Mouse (Mus musculus): Measurements from ENCODE around the gene Slc38a1. TPM values are rescaled to one million over a fixed set of nuclear protein-coding genes. Genes with fewer than 3 reads are reported as not detected.

Slc38a1 gene
- polyA plus RNA-seq, 1 experiment from 2014 or later: 152 TPM

GRCm38 (mm10) chr15:96654714-96655113 lies 12.0 kb upstream of the Slc38a1 start:
- Histone ChIP-seq H3K4me1 (no peaks in the 10 kb centered on the region), H3K4me2 (replicated peaks) (no peak overlapping the region), H3K27me3 (no peaks in the 10 kb centered on the region), H3K27ac (no peak overlapping the region), H3K4me3 (no peak overlapping the region), H3K9ac (no peak overlapping the region), H3K9me3 (replicated peaks) (no peaks in the 10 kb centered on the region), H3K36me3 (no peaks in the 10 kb centered on the region)
- no peak for ATAC-seq (ENCODE audit: low FRiP score)
- WGBS: 76% methylated on average over 8 of the region's 8 CpGs

- whole genome bisulfite sequencing: 93% methylated on average over 16 of the region's 16 CpGs
- H3K9me3 ChIP-seq (replicated peaks): no peaks in the 10 kb centered on the region
- H3K4me2 ChIP-seq (replicated peaks): no peak overlapping the region
- H3K36me3 ChIP-seq: no peaks in the 10 kb centered on the region
- no peak overlapping the region for H3K4me3 ChIP-seq
- no peak overlapping the region for H3K27ac ChIP-seq
- ATAC-seq (ENCODE audit: low FRiP score): no peak
- H3K9ac ChIP-seq: no peak overlapping the region
- H3K27me3 ChIP-seq: no peaks in the 10 kb centered on the region
- no peaks in the 10 kb centered on the region for H3K4me1 ChIP-seq
Measured at GRCm38 (mm10) chr15:96653011-96653410, 10.3 kb upstream of the Slc38a1 start.

- Histone ChIP-seq H3K27me3 (no peaks in the 10 kb centered on the region), H3K4me1 (no peaks in the 10 kb centered on the region; the same call in 1 of the 2 replicates), H3K4me3 (no peak overlapping the region), H3K4me2 (replicated peaks) (no peak overlapping the region), H3K9me3 (replicated peaks) (no peaks in the 10 kb centered on the region), H3K36me3 (no peaks in the 10 kb centered on the region), H3K9ac (no peak overlapping the region), H3K27ac (no peak overlapping the region)
- WGBS: 81% methylated on average over 10 of the region's 10 CpGs
- no peak for ATAC-seq (ENCODE audit: low FRiP score)
Measured at GRCm38 (mm10) chr15:96652531-96652930, 9.8 kb upstream of the Slc38a1 start.

- WGBS: 37% methylated on average over 15 of the region's 15 CpGs
- ATAC-seq (ENCODE audit: low FRiP score): no peak
- H3K4me1 ChIP-seq: peaks cover 2% of the 10 kb centered on the region; the same call in 1 of the 2 replicates
Measured at GRCm38 (mm10) chr15:96647376-96647775, 4.7 kb upstream of the Slc38a1 start.

GRCm38 (mm10) chr15:96641821-96642435 lies 785 bp downstream of the Slc38a1 start:
- Histone ChIP-seq H3K4me3 (peak overlapping the region; percentile 88), H3K9ac (peak overlapping the region; percentile 99), H3K9me3 (replicated peaks) (no peaks in the 10 kb centered on the region), H3K36me3 (peaks cover 8% of the 10 kb centered on the region), H3K27ac (peak overlapping the region; percentile 100), H3K4me2 (replicated peaks) (peak overlapping the region; percentile 63), H3K27me3 (no peaks in the 10 kb centered on the region), H3K4me1 (peaks cover 26% of the 10 kb centered on the region)
- peak; percentile 14 for ATAC-seq (ENCODE audit: low FRiP score)
- under 1% methylated on average over 31 of the region's 31 CpGs for WGBS

More at GRCm38 (mm10) chr15:96647376-96647775, 4.7 kb upstream of the Slc38a1 start:
- Histone ChIP-seq H3K9ac (no peak overlapping the region), H3K9me3 (replicated peaks) (no peaks in the 10 kb centered on the region), H3K4me3 (no peak overlapping the region), H3K36me3 (no peaks in the 10 kb centered on the region), H3K27me3 (no peaks in the 10 kb centered on the region), H3K4me2 (replicated peaks) (peak overlapping the region; percentile 29; the same call in 1 of the 2 replicates), H3K27ac (no peak overlapping the region)

GRCm38 (mm10) chr15:96641111-96641820 lies 1.4 kb downstream of the Slc38a1 start:
- Histone ChIP-seq H3K4me2 (replicated peaks) (peak overlapping the region; percentile 63), H3K27me3 (no peaks in the 10 kb centered on the region), H3K9ac (peak overlapping the region; percentile 99), H3K27ac (peak overlapping the region; percentile 100), H3K36me3 (peaks cover 13% of the 10 kb centered on the region), H3K9me3 (replicated peaks) (no peaks in the 10 kb centered on the region), H3K4me3 (peak overlapping the region; percentile 88), H3K4me1 (peaks cover 26% of the 10 kb centered on the region)
- ATAC-seq (ENCODE audit: low FRiP score): peak; percentile 76
- WGBS: under 1% methylated on average over 63 of the region's 63 CpGs

GRCm38 (mm10) chr15:96640291-96640985 lies 2.3 kb downstream of the Slc38a1 start:
- no peak for ATAC-seq (ENCODE audit: low FRiP score)
- H3K4me3 ChIP-seq: peak overlapping the region; percentile 88
- peak overlapping the region; percentile 63 for H3K4me2 ChIP-seq (replicated peaks)
- 8% methylated on average over 16 of the region's 16 CpGs for WGBS
- H3K27ac ChIP-seq: peak overlapping the region; percentile 100
- 0 out of 2 replicates have a peak, but pooled peaks cover 3% of the 10 kb centered on the region for H3K9me3 ChIP-seq (replicated peaks)
- H3K27me3 ChIP-seq: no peaks in the 10 kb centered on the region
- H3K9ac ChIP-seq: peak overlapping the region; percentile 99
- H3K36me3 ChIP-seq: peaks cover 21% of the 10 kb centered on the region
- peaks cover 26% of the 10 kb centered on the region for H3K4me1 ChIP-seq

- H3K36me3 ChIP-seq: peaks cover 29% of the 10 kb centered on the region
- H3K4me1 ChIP-seq: peaks cover 26% of the 10 kb centered on the region
- H3K4me2 ChIP-seq (replicated peaks): peak overlapping the region; percentile 63
- no peak for ATAC-seq (ENCODE audit: low FRiP score)
- 0 out of 2 replicates have a peak, but pooled peaks cover 6% of the 10 kb centered on the region for H3K9me3 ChIP-seq (replicated peaks)
- no peak overlapping the region for H3K27ac ChIP-seq
- WGBS: 66% methylated on average over 8 of the region's 8 CpGs
- H3K4me3 ChIP-seq: peak overlapping the region; percentile 88
- no peaks in the 10 kb centered on the region for H3K27me3 ChIP-seq
- H3K9ac ChIP-seq: peak overlapping the region; percentile 99
Measured at GRCm38 (mm10) chr15:96639630-96640029, 3.1 kb downstream of the Slc38a1 start.

GRCm38 (mm10) chr15:96638656-96639055 lies 4.1 kb downstream of the Slc38a1 start:
- Histone ChIP-seq H3K4me2 (replicated peaks) (peak overlapping the region; percentile 63), H3K27me3 (no peaks in the 10 kb centered on the region), H3K9me3 (replicated peaks) (peaks cover 6% of the 10 kb centered on the region; the same call in 1 of the 2 replicates), H3K36me3 (peaks cover 37% of the 10 kb centered on the region), H3K9ac (no peak overlapping the region), H3K4me3 (0 out of 2 replicates have a peak overlapping the region, but pooled peaks have one; percentile 88), H3K27ac (no peak overlapping the region), H3K4me1 (peaks cover 23% of the 10 kb centered on the region)
- no peak for ATAC-seq (ENCODE audit: low FRiP score)
- 79% methylated on average over 2 of the region's 2 CpGs for WGBS

- Histone ChIP-seq H3K4me3 (no peak overlapping the region), H3K4me1 (peaks cover 23% of the 10 kb centered on the region), H3K27ac (no peak overlapping the region), H3K27me3 (no peaks in the 10 kb centered on the region), H3K36me3 (peaks cover 42% of the 10 kb centered on the region), H3K4me2 (replicated peaks) (peak overlapping the region; percentile 11; the same call in 1 of the 2 replicates), H3K9me3 (replicated peaks) (peaks cover 6% of the 10 kb centered on the region; the same call in 1 of the 2 replicates), H3K9ac (no peak overlapping the region)
- WGBS: 72% methylated on average over 10 of the region's 10 CpGs
- ATAC-seq (ENCODE audit: low FRiP score): no peak
Measured at GRCm38 (mm10) chr15:96638173-96638572, 4.5 kb downstream of the Slc38a1 start.

- Histone ChIP-seq H3K27ac (no peak overlapping the region), H3K27me3 (no peaks in the 10 kb centered on the region), H3K36me3 (peaks cover 53% of the 10 kb centered on the region), H3K4me1 (peaks cover 20% of the 10 kb centered on the region), H3K4me2 (replicated peaks) (no peak overlapping the region), H3K9ac (no peak overlapping the region), H3K9me3 (replicated peaks) (peaks cover 6% of the 10 kb centered on the region; the same call in 1 of the 2 replicates), H3K4me3 (no peak overlapping the region)
- ATAC-seq (ENCODE audit: low FRiP score): no peak
- WGBS: 87% methylated on average over 19 of the region's 19 CpGs
Measured at GRCm38 (mm10) chr15:96634670-96635405, 7.9 kb downstream of the Slc38a1 start.
